Mouse (Mus musculus) cerebellum, adult 8-10 months (tissue): ENCODE measurements around the gene Cbx3.
A peak's percentile ranks its signal among the peaks of the same experiment; 100 is the strongest.
"Not testable (repeated sequence)": the region's sequence is repeated elsewhere in the genome, so short reads cannot be mapped to it uniquely, and the experiment has no call there.

ENCODE experiments used
- DNase-seq: peaks from one replicate; pipeline ENCODE4 v3.0.0; 2022

The Cbx3 gene

GRCm38 (mm10) chr6:51471179-51471505 lies 982 bp downstream of the Cbx3 start:
- DNase-seq: no peak

- DNase-seq: no peak
Measured at GRCm38 (mm10) chr6:51471782-51472181, 1.6 kb downstream of the Cbx3 start.

- DNase-seq: no peak
Measured at GRCm38 (mm10) chr6:51472213-51472612, 2.1 kb downstream of the Cbx3 start.

DNA sequence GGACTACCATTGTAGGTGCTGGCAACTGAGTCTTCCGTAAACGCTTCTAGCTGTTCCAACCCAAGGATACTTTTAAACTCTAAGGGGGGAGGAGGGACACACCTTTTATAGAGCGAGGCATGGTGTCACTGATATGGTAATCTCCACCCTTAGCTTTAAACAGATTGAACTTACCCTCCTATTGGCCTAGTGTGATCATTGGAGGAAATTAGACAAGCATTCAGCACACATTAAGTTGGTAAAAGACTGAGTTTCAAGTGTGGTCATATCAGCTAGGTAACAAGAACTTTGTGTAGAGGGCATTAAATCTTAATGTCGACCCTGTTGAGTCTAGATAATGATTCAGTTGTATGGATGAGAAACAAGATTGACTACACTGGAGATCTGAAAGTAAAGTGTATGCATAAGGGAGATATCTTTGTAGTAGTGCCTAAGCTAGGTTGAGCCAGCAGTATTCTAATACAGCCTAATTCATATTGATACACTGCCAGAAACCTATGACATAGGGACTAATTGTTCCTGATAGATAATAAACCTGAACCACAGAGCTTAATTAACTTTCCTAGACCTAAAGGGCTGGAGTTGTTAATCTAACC lies 9.1 kb downstream of the Cbx3 start:
- no peak for DNase-seq

DNA sequence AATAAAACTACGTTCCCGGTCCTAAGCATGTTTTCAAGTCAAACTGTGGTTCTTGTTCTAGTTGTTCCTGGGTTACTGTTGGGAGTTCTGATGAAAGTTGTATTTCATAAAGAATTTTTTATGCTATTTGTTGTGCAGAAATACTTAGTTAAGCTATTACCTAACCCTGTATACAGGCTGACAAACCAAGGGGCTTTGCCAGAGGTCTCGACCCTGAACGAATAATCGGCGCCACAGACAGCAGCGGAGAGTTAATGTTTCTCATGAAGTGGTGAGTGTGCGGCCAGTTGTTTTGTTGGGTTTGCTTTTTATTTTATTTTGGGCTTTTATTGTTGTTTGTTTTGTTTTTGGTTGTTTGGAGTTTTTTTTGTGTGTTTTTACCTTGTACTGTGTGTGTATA lies 11.4 kb downstream of the Cbx3 start:
- no peak for DNase-seq

- no peak for DNase-seq
Measured at GRCm38 (mm10) chr6:51483861-51484260, 13.7 kb downstream of the Cbx3 start.

- not testable (repeated sequence) for DNase-seq
Measured at GRCm38 (mm10) chr6:51484556-51484955, 14.4 kb downstream of the Cbx3 start.

DNA sequence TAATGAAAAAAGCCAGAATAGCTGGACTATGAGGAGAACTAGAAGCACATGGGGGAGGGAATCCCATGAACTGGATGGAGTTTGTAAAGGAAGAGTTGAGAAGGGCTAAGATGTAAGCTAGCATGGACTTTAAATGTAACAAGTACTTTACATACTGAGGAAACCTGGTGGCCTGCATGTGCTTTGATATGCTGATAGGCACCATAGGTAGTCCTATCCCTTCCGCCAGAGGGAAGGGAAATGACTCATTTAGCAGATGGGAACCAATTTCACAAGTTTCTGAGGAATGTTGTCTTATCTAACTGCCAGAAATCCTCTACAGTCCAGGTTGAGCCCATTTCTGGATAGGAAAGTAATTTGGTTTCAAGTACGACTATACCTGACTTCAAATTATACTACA lies 15.5 kb downstream of the Cbx3 start:
- DNase-seq: no peak

DNA sequence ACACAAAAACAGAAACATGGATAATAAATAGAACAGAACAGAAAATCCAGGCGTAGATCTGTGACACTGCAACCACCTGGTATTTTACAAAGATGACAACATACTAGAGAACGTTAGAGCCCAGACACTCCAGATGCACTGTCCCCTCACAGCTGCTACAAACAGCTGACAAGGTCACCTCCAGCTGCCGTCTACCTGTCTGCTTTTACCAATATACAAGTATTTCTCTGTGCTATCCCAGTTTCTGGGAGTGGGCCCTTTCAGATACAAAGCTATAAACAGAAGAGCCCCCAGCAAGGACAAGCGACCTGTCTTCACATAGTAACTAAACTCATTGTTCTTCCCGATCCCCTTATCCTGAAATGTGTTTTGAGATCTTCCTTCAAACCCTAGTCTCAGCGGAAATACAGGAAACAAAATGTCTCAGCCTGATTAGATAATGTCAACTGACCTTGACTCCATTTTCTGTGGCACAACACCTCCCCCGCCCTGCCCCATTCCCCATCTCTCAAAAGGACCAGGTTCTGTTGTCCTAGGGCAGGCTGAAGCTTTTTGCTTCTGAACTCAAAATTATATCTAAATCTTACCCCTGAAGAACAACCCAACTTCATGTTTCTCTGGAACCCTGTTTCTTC lies 16.0 kb downstream of the Cbx3 start:
- DNase-seq: no peak

- no peak for DNase-seq
Measured at GRCm38 (mm10) chr6:51486731-51487130, 16.6 kb downstream of the Cbx3 start.

GRCm38 (mm10) chr6:51489787-51490186 lies 19.6 kb downstream of the Cbx3 start:
- DNase-seq: peak; percentile 66

GRCm38 (mm10) chr6:51497321-51498111 lies 27.4 kb downstream of the Cbx3 start:
- DNase-seq: no peak

DNA sequence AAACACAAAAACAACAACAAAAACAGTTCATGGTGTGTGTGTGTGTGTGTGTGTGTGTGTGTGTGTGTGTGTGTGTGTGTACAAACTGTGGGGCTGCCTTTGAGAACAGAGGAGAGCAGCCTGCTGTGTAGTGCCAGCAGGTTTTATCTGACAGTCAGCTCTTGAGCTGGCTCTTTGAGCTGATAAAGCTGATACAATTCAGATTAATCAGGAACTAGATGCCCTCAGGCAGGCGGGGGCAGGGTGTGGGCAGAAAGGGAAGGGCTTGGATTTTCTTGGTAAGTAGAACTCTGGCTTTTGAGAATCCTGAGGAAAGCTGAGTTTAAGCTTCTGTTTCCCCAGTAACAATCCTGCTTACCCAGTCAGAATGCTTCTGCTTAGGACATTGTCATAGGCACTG lies 35.5 kb downstream of the Cbx3 start:
- no peak for DNase-seq

DNA sequence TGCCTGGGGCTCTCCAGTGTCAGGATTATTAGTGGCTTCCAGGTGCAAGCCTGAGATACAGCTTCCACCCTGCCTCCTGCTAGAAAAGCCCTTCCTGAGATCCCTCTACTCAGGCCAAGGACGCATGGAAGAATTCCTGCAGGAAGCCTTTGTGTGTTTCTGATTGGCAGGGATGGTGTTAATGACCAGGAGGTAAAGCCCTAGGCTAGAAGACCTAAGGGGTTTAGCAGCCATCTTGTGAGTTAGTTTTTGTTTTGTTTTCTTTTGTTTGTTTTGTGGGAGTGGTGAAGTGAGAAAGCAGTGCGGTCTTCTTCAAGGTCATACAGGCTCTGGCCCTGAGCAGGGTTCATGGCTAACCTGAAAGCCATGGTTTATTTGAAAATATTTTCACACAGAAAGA lies 37.4 kb downstream of the Cbx3 start:
- no peak for DNase-seq

DNA sequence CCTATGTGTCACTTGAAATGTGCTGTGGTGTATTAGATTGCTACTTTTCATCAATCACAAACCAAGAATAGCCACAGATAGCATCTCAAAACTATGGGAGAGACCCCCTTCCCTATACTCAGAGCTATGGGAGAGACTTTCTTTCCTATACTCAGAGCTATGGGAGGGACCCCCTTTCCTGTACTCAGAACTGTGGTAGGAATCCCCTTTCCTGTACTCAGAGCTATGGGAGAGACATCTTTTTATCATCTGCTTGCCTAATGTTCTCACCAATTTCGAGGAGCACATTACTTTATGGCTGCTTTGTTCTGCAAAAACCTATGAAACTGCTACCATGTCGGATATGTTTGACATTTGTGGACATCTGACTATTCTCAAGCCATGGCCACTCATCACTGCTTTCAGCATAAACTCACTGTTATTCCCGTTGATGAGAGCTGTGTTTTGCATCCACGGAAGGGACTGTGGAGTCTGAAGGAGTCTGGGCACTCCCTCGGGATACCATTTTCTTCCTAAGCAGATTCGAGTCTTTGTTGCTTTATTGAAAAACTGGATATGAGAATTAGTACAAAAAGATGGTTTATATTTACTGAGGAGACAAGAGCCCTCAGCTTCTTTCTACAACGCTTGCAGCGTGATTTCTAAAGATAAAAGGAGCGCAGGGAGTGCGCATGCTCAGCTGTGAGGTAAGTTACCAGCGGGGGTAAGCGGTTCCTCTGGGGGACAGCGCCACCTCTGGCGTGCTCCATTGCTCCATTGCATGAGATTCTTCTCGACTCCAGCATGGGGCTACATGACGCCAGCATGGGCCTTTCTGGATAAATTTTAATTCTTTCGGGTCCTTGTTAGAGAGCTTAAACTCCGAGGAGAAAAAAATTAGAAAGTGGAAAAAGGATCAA lies 38.8 kb downstream of the Cbx3 start:
- peak; percentile 74 for DNase-seq

GRCm38 (mm10) chr6:51510094-51510493 lies 39.9 kb downstream of the Cbx3 start:
- peak; percentile 29 for DNase-seq

- no peak for DNase-seq
Measured at GRCm38 (mm10) chr6:51510946-51511345, 40.8 kb downstream of the Cbx3 start.

- DNase-seq: no peak
Measured at GRCm38 (mm10) chr6:51513745-51514144, 43.6 kb downstream of the Cbx3 start.

DNA sequence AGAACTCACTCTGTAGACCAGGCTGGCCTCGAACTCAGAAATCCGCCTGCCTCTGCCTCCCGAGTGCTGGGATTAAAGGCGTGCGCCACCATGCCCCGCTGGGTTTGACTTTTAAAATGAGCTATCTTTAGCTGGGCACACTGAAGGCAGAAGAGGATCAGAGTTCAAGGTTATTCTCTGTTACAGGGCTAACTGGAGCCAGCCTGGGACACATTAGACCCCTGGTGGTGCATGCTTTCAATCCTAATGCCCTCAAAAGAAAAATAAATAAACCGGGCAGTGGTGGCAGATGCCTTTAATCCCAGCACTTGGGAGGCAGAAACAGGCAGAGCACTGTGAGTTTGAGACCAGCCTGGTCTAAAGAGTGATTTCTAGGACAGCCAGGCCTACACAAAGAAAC lies 44.7 kb downstream of the Cbx3 start:
- no peak for DNase-seq

GRCm38 (mm10) chr6:51523310-51523709 lies 53.1 kb downstream of the Cbx3 start:
- DNase-seq: peak; percentile 14

GRCm38 (mm10) chr6:51523807-51524320 lies 53.7 kb downstream of the Cbx3 start, which contains the start of gene Snx10:
Gene Snx10 (plus strand): TSS chr6:51523901.
- DNase-seq: peak; percentile 48

DNA sequence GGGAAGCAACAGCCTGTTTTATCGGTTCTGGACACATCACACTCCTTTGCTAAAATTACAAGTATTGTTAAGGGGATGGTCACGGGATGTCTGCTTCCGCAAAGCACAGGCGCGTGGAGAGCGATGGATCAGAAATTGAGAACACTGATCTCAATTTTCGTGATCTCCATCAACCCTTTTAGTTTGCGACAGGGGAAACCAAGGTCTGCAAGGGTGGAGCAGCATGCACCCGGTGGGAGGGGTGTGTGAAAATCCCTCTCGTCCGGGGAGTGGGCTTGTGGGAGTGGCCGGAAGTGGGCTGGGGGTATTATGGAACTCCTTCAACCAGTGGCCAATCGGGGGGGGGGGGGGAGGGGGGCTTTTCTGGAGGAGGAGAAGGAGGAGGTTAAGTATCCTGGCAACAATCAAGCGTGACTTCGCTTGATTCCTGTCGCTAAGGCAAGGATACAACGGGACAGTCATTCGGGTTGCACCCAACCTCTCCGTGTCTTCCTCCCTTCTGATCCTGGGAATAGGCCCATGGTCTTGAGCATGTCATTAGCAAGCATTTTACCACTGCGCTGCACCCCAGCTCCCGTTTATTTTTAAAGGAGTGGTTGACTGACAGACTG lies 54.3 kb downstream of the Cbx3 start:
- peak; percentile 17 for DNase-seq

- DNase-seq: no peak
Measured at GRCm38 (mm10) chr6:51525001-51525400, 54.8 kb downstream of the Cbx3 start.
